Comparison of ENCODE assay signal across 17 mouse cellular contexts in the genomic region with DNA sequence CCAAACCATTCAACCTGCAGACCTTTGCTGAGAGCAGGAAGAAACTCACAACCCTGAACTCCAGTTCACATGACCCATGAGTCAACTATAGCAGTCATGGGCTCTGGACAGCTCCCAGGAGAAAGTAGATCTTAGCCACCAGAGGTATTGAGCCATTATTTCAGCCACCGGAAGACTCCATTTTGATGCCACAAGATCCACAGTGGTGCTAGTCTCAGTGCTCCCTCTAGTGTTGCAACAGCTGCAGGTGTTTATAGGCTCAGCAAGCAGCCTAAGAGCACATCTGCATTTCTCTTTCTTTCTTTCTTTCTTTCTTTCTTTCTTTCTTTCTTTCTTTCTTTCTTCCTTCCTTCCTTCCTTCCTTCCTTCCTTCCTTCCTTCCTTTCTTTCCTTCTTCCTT.
A peak's percentile ranks its signal among the peaks of the same experiment; 100 is the strongest.
DNase-seq lines count a peak whose midpoint lies in the region; TF ChIP-seq lines count a peak whose summit lies in the region.
"Had no signal": no experiment of that assay in that cellular context is flagged by ENCODE, and none has a peak within 500 bp of the region (broad histone marks: within the 10 kb centered on the region; RNA-seq: fewer than 3 reads in every experiment).

No protein-coding gene starts in this region.

- H3K27me3 ChIP-seq in midbrain, embryonic 10.5 days (ENCODE audit: low read depth, poor library complexity, severe bottlenecking) = no peaks in the 10 kb centered on the region
- H3K27me3 ChIP-seq: heart, embryonic 12.5 days; kidney, embryonic 15.5 days; liver, embryonic 12.5 days had no signal

- H3K4me3 ChIP-seq in layer of hippocampus, adult 2 months = no peak overlapping the region
- no peak overlapping the region for H3K4me3 ChIP-seq in midbrain, embryonic 10.5 days
- H3K4me3 ChIP-seq: heart, embryonic 12.5 days; kidney, embryonic 15.5 days; left cerebral cortex, adult 2 months; liver, embryonic 12.5 days had no signal

- TF ChIP-seq CTCF in layer of hippocampus, adult 2 months (conservative IDR thresholded peaks at IDR 0.05) = peak; percentile 46

- DNase-seq in embryo, embryonic 10 days (ENCODE audit: low spot score) = peak; percentile 14
- DNase-seq in embryo, embryonic 9.5 days (ENCODE audit: extremely low spot score) = no peak
- DNase-seq in layer of hippocampus, adult 2 months (ENCODE audit: low spot score in 2 of 2) = no peak
- no peak for DNase-seq in layer of hippocampus, postnatal 25 days (ENCODE audit: extremely low spot score in 1 of 2, low spot score in 1 of 2)
- DNase-seq in brain, adult 2 months (ENCODE audit: low read depth, low spot score) = peak; percentile 3
- DNase-seq in thymus, postnatal 25 days = no peak
- no peak for DNase-seq in cerebellum, adult 9-11 months
- no peak for DNase-seq in midbrain, embryonic 10.5 days (ENCODE audit: low spot score)
- DNase-seq: adrenal gland, postnatal 10 days; cerebellum, adult 2 months; lung, embryonic 14.5 days; midbrain, embryonic 14.5 days; right cerebral cortex, postnatal 14 days had no signal

- no peak overlapping the region for H3K27ac ChIP-seq in layer of hippocampus, adult 2 months
- H3K27ac ChIP-seq in midbrain, embryonic 10.5 days (replicated peaks) = no peak overlapping the region
- H3K27ac ChIP-seq: kidney, embryonic 15.5 days; left cerebral cortex, adult 2 months; liver, embryonic 12.5 days had no signal

- no peaks in the 10 kb centered on the region for H3K36me3 ChIP-seq in midbrain, embryonic 10.5 days
- H3K36me3 ChIP-seq: heart, embryonic 12.5 days; kidney, embryonic 15.5 days; liver, embryonic 12.5 days had no signal

- H3K4me1 ChIP-seq in midbrain, embryonic 10.5 days = no peaks in the 10 kb centered on the region
- H3K4me1 ChIP-seq: heart, embryonic 12.5 days; kidney, embryonic 15.5 days; liver, embryonic 12.5 days had no signal

- WGBS in midbrain, embryonic 10.5 days = 63% methylated on average over 1 of the region's 1 CpGs

- H3K9me3 ChIP-seq in midbrain, embryonic 10.5 days (replicated peaks) = no peaks in the 10 kb centered on the region
- H3K9me3 ChIP-seq: heart, embryonic 12.5 days; kidney, embryonic 15.5 days; liver, embryonic 12.5 days had no signal

Comparison
In these comparisons a context has a peak if more than half of its experiments do, and no peak if none do; other contexts are left out.
1. DNase-seq: peak in embryo, embryonic 10 days (single experiment) and brain, adult 2 months (single experiment); none in embryo, embryonic 9.5 days (single experiment), layer of hippocampus, adult 2 months (0 of 2), layer of hippocampus, postnatal 25 days (0 of 2), thymus, postnatal 25 days (single experiment), cerebellum, adult 9-11 months (single experiment) and midbrain, embryonic 10.5 days (single experiment).